Mouse (Mus musculus) frontal cortex, postnatal 14 days (tissue): ENCODE measurements around the gene Il19.

Source experiments
- DNase-seq, 2 experiments: peaks; one replicate each; pipeline ENCODE4 v3.0.0; 2022; ENCODE audit warnings: low spot score in 2 of 2

Gene Il19

GRCm38 (mm10) chr1:130940065-130940687 lies at the start of gene Il19:
Gene Il19 (minus strand): TSS chr1:130940115.
- no peak for DNase-seq

- no peak for DNase-seq
Measured at GRCm38 (mm10) chr1:130989331-130989730, 49.4 kb upstream of the Il19 start.

- DNase-seq: no peak
Measured at GRCm38 (mm10) chr1:130987418-130987817, 47.5 kb upstream of the Il19 start.

GRCm38 (mm10) chr1:130987001-130987400 lies 47.1 kb upstream of the Il19 start:
- no peak for DNase-seq

GRCm38 (mm10) chr1:130984441-130984840 lies 44.5 kb upstream of the Il19 start:
- DNase-seq: no peak

- peak in 1 of 2 experiments; percentile 20 for DNase-seq
Measured at GRCm38 (mm10) chr1:130979455-130979854, 39.5 kb upstream of the Il19 start.

GRCm38 (mm10) chr1:130963891-130964290 lies 24.0 kb upstream of the Il19 start:
- no peak for DNase-seq

GRCm38 (mm10) chr1:130946920-130947319 lies 7.0 kb upstream of the Il19 start:
- DNase-seq: no peak

GRCm38 (mm10) chr1:130941801-130942200 lies 1.9 kb upstream of the Il19 start:
- no peak for DNase-seq

- DNase-seq: no peak
Measured at GRCm38 (mm10) chr1:130938192-130938591, 1.7 kb downstream of the Il19 start.

- no peak for DNase-seq
Measured at GRCm38 (mm10) chr1:130937170-130937569, 2.7 kb downstream of the Il19 start.

GRCm38 (mm10) chr1:130936351-130936750 lies 3.6 kb downstream of the Il19 start:
- DNase-seq: no peak

- no peak for DNase-seq
Measured at GRCm38 (mm10) chr1:130926484-130926883, 13.4 kb downstream of the Il19 start.

- DNase-seq: no peak
Measured at GRCm38 (mm10) chr1:130918323-130918980, 21.5 kb downstream of the Il19 start.

- DNase-seq: no peak
Measured at GRCm38 (mm10) chr1:130911401-130912010, 28.4 kb downstream of the Il19 start, which contains the start of gene Il20. Gene Il20 (minus strand): TSS chr1:130911451.

- DNase-seq: no peak
Measured at GRCm38 (mm10) chr1:130902505-130902904, 37.4 kb downstream of the Il19 start.

- DNase-seq: no peak
Measured at GRCm38 (mm10) chr1:130894468-130894867, 45.4 kb downstream of the Il19 start.

- no peak for DNase-seq
Measured at GRCm38 (mm10) chr1:130893329-130894040, 46.4 kb downstream of the Il19 start.

GRCm38 (mm10) chr1:130892446-130892845 lies 47.5 kb downstream of the Il19 start:
- no peak for DNase-seq

- no peak for DNase-seq
Measured at GRCm38 (mm10) chr1:130887354-130887753, 52.6 kb downstream of the Il19 start, which contains the start of gene Il24. Gene Il24 (minus strand): TSS chr1:130887454.

GRCm38 (mm10) chr1:130883146-130883545 lies 56.8 kb downstream of the Il19 start:
- no peak for DNase-seq
